Mouse (Mus musculus): ENCODE data around the gene Gm12355.

The Gm12355 gene

DNA sequence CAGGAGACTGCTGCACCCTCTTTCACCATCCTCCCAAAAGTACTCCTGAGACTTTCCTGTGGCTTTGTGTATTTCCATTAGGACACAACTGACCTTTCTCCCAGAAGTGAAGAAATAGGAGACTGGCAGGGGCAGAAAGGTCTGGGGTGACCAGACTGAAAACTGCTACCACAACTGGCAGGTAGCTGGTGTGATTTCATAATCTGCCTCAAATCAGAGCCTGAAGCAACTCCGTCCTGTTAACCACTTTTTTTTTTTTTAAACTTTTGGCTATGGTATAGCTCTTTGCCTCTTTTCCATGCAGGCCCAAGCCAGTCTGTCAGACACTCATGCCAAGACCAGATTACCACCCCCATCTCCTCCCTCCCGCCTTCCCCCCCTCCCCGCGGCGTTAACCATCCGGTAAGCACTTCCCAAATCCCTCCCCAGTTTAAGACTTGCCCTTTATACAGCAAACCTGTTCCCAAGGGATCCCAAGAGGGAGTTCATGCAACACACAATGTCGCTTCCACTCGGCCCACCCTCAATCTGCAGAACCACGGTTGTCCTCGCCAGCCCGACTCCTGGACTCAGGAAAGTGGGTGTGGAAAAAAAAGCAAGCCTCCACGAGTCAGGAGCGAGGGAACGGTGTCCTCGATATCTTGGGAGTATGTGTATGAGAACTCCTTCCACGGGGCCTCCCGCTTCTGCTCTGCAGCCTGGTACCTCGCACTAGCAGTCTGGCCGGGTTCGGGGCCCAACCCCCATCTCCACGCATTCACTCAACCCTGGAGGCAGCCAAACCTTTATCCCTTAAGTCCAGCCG, 39.2 kb downstream of the Gm12355 start:
- peak overlapping the region; percentile 93 for H3K4me3 ChIP-seq (replicated peaks; ENCODE audit: low read length)
- no peak for TF ChIP-seq CTCF (conservative IDR thresholded peaks at IDR 0.05; ENCODE audit: low read length)
- TF ChIP-seq NANOG (IDR thresholded peaks at IDR 0.05; ENCODE audit: borderline replicate concordance, low read length) = no peak
- no peak for TF ChIP-seq POU5F1 (IDR thresholded peaks at IDR 0.05; ENCODE audit: borderline replicate concordance, low read length)
- no peaks in the 10 kb centered on the region for H3K27me3 ChIP-seq (ENCODE audit: insufficient read depth, low read length)
- peaks cover 32% of the 10 kb centered on the region for H3K36me3 ChIP-seq (ENCODE audit: insufficient read depth, low read length)
- H3K9me3 ChIP-seq (ENCODE audit: low read length) = no peaks in the 10 kb centered on the region
- peaks cover 78% of the 10 kb centered on the region for H3K4me1 ChIP-seq (replicated peaks; ENCODE audit: low read depth, low read length)

DNA sequence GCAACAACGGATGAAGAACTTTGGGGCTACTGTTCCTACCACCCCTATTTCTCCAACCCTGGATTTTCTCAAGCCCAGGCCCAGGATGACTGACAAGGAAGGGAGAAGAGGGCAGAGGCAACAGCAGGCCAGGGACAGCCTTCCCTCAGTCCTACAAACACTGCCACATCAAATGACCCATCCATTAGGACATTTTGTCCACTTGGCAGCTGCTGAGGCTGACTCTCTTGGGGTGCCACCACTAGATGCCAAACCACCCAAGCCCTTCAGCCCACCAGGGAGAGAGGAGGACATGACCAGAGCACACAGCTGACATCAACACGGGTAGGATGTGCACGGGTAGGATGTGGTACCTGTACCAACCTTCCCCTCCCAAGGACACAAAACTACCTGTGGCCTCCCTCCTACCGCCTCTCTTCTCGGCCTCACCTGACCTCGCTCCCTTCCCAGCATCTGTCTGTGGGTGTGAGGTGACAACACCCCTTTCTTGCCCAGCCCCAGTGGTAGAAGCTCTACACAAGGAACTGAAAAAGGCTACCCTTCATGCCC, 40.8 kb downstream of the Gm12355 start:
- TF ChIP-seq POU5F1 (IDR thresholded peaks at IDR 0.05; ENCODE audit: borderline replicate concordance, low read length) = no peak
- no peak for TF ChIP-seq NANOG (IDR thresholded peaks at IDR 0.05; ENCODE audit: borderline replicate concordance, low read length)
- no peak for TF ChIP-seq CTCF (conservative IDR thresholded peaks at IDR 0.05; ENCODE audit: low read length)
- Histone ChIP-seq H3K4me1 (replicated peaks; ENCODE audit: low read depth, low read length) (peaks cover 86% of the 10 kb centered on the region), H3K9me3 (ENCODE audit: low read length) (no peaks in the 10 kb centered on the region), H3K27me3 (ENCODE audit: insufficient read depth, low read length) (no peaks in the 10 kb centered on the region), H3K36me3 (ENCODE audit: insufficient read depth, low read length) (peaks cover 32% of the 10 kb centered on the region), H3K4me3 (replicated peaks; ENCODE audit: low read length) (no peak overlapping the region)

DNA sequence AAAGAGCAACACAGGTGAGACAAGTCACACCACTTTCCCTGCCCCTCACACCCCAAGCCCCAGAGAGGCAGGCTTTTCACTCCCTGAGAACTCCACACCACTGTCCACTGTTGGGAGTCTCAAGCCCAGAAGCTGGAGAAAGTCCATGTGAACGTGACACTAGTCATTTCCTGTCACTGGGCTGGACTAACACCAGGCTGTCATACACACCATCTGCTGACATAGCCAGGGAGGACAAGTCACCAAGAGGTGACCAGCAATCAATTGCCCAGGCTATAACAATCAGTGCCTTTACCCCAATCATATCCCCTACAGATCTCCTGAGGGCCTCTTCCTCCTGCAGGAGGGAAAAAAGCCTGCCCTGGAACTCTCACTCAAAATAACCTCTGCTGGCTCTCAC, 41.3 kb downstream of the Gm12355 start:
- no peaks in the 10 kb centered on the region for H3K9me3 ChIP-seq (ENCODE audit: low read length)
- TF ChIP-seq CTCF (conservative IDR thresholded peaks at IDR 0.05; ENCODE audit: low read length) = no peak
- no peak for TF ChIP-seq POU5F1 (IDR thresholded peaks at IDR 0.05; ENCODE audit: borderline replicate concordance, low read length)
- TF ChIP-seq NANOG (IDR thresholded peaks at IDR 0.05; ENCODE audit: borderline replicate concordance, low read length) = no peak
- peaks cover 32% of the 10 kb centered on the region for H3K36me3 ChIP-seq (ENCODE audit: insufficient read depth, low read length)
- no peak overlapping the region for H3K4me3 ChIP-seq (replicated peaks; ENCODE audit: low read length)
- H3K27me3 ChIP-seq (ENCODE audit: insufficient read depth, low read length) = no peaks in the 10 kb centered on the region
- H3K4me1 ChIP-seq (replicated peaks; ENCODE audit: low read depth, low read length) = peaks cover 86% of the 10 kb centered on the region

DNA sequence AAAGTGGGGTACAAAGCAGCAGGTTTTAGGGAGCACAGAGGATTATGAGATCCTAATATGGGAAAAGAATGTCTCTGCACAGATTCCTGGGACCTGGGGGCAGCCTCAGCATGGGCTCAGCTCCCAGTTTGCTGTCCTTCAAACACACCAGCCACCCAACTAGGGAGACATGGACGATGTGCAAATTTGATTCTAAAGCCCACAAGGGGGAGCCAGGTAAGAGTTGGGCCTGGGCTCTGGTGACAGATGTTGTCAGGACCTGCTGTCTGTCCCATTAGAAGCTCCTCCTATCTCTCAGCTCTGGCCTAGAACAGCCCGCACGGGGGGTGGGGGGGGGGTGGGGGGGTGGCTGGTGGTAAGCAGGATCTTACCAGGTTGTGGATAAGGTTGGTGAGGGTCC, 41.9 kb downstream of the Gm12355 start:
- H3K27me3 ChIP-seq (ENCODE audit: insufficient read depth, low read length) = no peaks in the 10 kb centered on the region
- TF ChIP-seq POU5F1 (IDR thresholded peaks at IDR 0.05; ENCODE audit: borderline replicate concordance, low read length) (no peak), CTCF (conservative IDR thresholded peaks at IDR 0.05; ENCODE audit: low read length) (0 out of 2 replicates have a peak, but pooled peaks have one; percentile 8), NANOG (IDR thresholded peaks at IDR 0.05; ENCODE audit: borderline replicate concordance, low read length) (no peak)
- peaks cover 32% of the 10 kb centered on the region for H3K36me3 ChIP-seq (ENCODE audit: insufficient read depth, low read length)
- H3K4me3 ChIP-seq (replicated peaks; ENCODE audit: low read length) = no peak overlapping the region
- H3K9me3 ChIP-seq (ENCODE audit: low read length) = no peaks in the 10 kb centered on the region
- peaks cover 84% of the 10 kb centered on the region for H3K4me1 ChIP-seq (replicated peaks; ENCODE audit: low read depth, low read length)

DNA sequence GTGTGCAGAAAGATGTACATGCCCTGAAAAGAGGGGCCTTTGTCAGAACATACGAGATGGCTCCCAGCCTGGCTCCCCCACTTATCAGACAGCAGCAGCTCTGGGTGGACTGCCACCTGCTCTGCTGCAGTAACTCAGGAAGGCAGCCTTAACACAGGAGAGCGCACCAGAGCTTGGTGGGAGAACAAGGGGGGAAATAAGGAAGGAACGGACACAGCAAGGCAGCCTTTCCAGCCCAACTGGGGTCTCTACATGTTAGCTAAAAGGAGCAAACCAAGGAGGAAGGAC, 42.3 kb downstream of the Gm12355 start:
- TF ChIP-seq NANOG (IDR thresholded peaks at IDR 0.05; ENCODE audit: borderline replicate concordance, low read length) = no peak
- no peak for TF ChIP-seq POU5F1 (IDR thresholded peaks at IDR 0.05; ENCODE audit: borderline replicate concordance, low read length)
- TF ChIP-seq CTCF (conservative IDR thresholded peaks at IDR 0.05; ENCODE audit: low read length) = no peak
- Histone ChIP-seq H3K4me3 (replicated peaks; ENCODE audit: low read length) (no peak overlapping the region), H3K4me1 (replicated peaks; ENCODE audit: low read depth, low read length) (peaks cover 80% of the 10 kb centered on the region), H3K9me3 (ENCODE audit: low read length) (no peaks in the 10 kb centered on the region), H3K27me3 (ENCODE audit: insufficient read depth, low read length) (no peaks in the 10 kb centered on the region), H3K36me3 (ENCODE audit: insufficient read depth, low read length) (peaks cover 32% of the 10 kb centered on the region)

DNA sequence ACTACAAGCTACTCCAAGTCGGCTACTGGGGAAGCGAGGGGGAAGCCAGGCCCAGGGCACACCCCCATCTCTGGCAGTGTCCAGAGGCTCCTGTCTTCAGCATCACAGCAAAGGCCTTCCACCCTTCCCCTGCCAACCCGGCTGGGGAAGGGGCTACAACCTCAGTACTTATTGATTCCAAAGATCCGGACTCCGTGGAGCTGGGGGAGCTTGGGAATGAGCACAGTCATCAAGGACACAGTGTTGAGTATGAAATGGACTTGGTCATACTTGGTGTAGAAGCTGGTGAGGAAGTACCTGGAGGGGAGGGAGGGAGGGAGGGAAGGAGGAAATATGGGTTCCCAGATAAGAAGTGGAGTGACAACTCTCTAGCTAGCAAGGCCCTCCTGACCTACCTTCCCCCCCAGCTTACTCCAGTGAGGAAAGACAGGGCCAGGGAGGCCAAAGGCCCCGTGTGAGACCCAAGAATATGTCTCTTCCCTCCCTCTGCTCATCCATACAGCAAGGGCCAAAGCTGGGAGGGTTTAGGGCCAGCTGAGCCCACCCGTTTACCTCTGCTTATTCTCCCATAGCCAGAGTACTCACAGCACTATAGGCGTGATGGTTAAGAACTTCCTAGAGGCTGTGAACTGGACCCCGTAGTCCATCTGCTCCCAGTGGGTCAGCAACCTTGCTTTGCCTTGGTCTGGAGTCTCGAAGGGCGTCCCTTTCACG, 42.8 kb downstream of the Gm12355 start:
- TF ChIP-seq NANOG (IDR thresholded peaks at IDR 0.05; ENCODE audit: borderline replicate concordance, low read length) (no peak), CTCF (conservative IDR thresholded peaks at IDR 0.05; ENCODE audit: low read length) (no peak), POU5F1 (IDR thresholded peaks at IDR 0.05; ENCODE audit: borderline replicate concordance, low read length) (no peak)
- Histone ChIP-seq H3K27me3 (ENCODE audit: insufficient read depth, low read length) (no peaks in the 10 kb centered on the region), H3K36me3 (ENCODE audit: insufficient read depth, low read length) (peaks cover 32% of the 10 kb centered on the region), H3K9me3 (ENCODE audit: low read length) (no peaks in the 10 kb centered on the region), H3K4me1 (replicated peaks; ENCODE audit: low read depth, low read length) (peaks cover 75% of the 10 kb centered on the region), H3K4me3 (replicated peaks; ENCODE audit: low read length) (peak overlapping the region; percentile 49; the same call in 1 of the 2 replicates)

DNA sequence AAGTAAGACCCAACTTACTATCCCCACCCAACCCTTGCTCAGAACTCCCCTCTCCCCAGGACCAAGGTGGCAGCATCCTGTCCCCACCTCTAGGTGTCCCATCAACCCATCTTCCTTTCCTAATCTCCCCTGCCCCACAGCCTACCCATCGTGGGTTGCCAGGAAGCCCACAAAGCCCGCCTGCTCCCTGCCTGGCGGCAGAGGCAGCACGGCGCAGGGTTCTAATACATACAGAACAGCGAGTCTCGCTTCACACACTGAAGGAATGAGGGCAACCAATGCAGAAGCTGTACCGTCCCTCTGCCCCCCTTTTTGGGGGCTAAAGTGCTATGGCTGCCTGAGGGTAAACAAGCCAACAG, 43.5 kb downstream of the Gm12355 start:
- H3K27me3 ChIP-seq (ENCODE audit: insufficient read depth, low read length) = no peaks in the 10 kb centered on the region
- peaks cover 70% of the 10 kb centered on the region for H3K4me1 ChIP-seq (replicated peaks; ENCODE audit: low read depth, low read length)
- TF ChIP-seq NANOG (IDR thresholded peaks at IDR 0.05; ENCODE audit: borderline replicate concordance, low read length) (no peak), CTCF (conservative IDR thresholded peaks at IDR 0.05; ENCODE audit: low read length) (no peak), POU5F1 (IDR thresholded peaks at IDR 0.05; ENCODE audit: borderline replicate concordance, low read length) (no peak)
- H3K9me3 ChIP-seq (ENCODE audit: low read length) = no peaks in the 10 kb centered on the region
- peaks cover 32% of the 10 kb centered on the region for H3K36me3 ChIP-seq (ENCODE audit: insufficient read depth, low read length)
- peak overlapping the region; percentile 49 for H3K4me3 ChIP-seq (replicated peaks; ENCODE audit: low read length)

DNA sequence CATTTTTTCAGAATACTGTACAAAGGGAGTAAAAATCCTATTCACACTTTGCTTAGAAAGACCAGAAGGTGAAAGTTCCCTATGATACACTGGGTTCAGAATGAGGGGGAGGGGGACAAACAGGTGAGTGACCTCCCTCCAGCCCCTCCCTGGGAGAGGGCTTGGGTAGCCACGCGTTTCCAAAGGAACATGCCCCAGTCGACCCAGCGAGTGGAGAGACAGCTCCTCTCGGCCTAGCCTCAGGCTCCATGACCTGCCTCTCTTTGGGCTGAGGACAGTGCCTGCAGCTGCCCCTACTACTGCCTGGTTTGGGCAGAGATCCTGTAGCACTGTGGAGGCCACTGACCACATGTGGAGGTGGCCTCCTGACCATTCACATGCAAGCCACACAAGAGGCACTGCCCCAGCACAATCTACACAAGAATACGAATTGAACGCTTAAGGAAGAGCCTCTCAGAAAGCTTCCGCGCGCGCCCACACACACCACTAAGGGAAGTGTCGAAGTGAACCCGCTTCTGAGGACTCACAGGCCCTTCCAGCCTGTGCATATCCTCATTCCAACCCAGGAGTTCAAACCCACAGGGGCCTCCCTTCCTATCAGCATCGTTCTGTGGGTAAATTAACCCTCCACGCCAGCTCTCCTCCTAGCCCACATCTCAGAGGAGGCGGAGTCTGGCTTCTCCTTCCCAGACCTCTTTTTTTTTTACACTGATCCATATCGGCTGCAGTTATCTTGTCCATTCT, 44.0 kb downstream of the Gm12355 start:
- H3K4me1 ChIP-seq (replicated peaks; ENCODE audit: low read depth, low read length) = peaks cover 69% of the 10 kb centered on the region
- H3K36me3 ChIP-seq (ENCODE audit: insufficient read depth, low read length) = peaks cover 32% of the 10 kb centered on the region
- no peaks in the 10 kb centered on the region for H3K9me3 ChIP-seq (ENCODE audit: low read length)
- peak overlapping the region; percentile 49 for H3K4me3 ChIP-seq (replicated peaks; ENCODE audit: low read length)
- TF ChIP-seq POU5F1 (IDR thresholded peaks at IDR 0.05; ENCODE audit: borderline replicate concordance, low read length) (no peak), NANOG (IDR thresholded peaks at IDR 0.05; ENCODE audit: borderline replicate concordance, low read length) (peak; percentile 11; the same call in 1 of the 2 replicates), CTCF (conservative IDR thresholded peaks at IDR 0.05; ENCODE audit: low read length) (no peak)
- H3K27me3 ChIP-seq (ENCODE audit: insufficient read depth, low read length) = no peaks in the 10 kb centered on the region

Data from E14TG2a.4 (cell line).